Mouse (Mus musculus) kidney, embryonic 15.5 days (tissue): ENCODE results near the gene Gatad2b. TPM values are rescaled to one million over a fixed set of nuclear protein-coding genes. Genes with fewer than 3 reads are reported as not detected.

Experiments used
- microRNA-seq: library from miRNA; unstranded; fragments of <30 nt; microRNA quantifications from one replicate; pipeline ENCODE4, GENCODE M21; 2016
- polyA plus RNA-seq: library from polyadenylated mRNA; unstranded; fragments of >200 nt; fragmentation: Nextera tagmentation; extraction: Ambion mirVana; gene quantifications from 2 replicates; pipeline ENCODE4 v1.2.1, GENCODE M21; 2015

Gatad2b gene
- polyA plus RNA-seq, 1 experiment from 2014 or later: 16.2 TPM

Small RNAs within 50 kb of the gene (microRNA-seq; reads per million reads assigned to microRNA genes)
- not detected for gene Mir7012

Other genes with a start within 250 kb of the Gatad2b start
- 171 and 172 TPM in 2 replicates for gene 4933434E20Rik, start 241.5 kb upstream of the Gatad2b start, polyA plus RNA-seq
- gene Ubap2l, start 240.6 kb upstream of the Gatad2b start, polyA plus RNA-seq: 197 and 201 TPM in 2 replicates
- 547 and 591 TPM in 2 replicates for gene Tpm3, start 220.5 kb upstream of the Gatad2b start, polyA plus RNA-seq
- 0.40 and 0.45 TPM in 2 replicates for gene Nup210l, start 189.0 kb upstream of the Gatad2b start, polyA plus RNA-seq
- gene Rps27, start 79.5 kb upstream of the Gatad2b start, polyA plus RNA-seq: 1,600 and 1,610 TPM in 2 replicates
- 39.8 and 40.8 TPM in 2 replicates for gene Rab13, start 79.5 kb upstream of the Gatad2b start, polyA plus RNA-seq
- gene Jtb, start 61.6 kb upstream of the Gatad2b start, polyA plus RNA-seq: 96.9 and 105 TPM in 2 replicates
- gene Creb3l4, start 49.7 kb upstream of the Gatad2b start, polyA plus RNA-seq: 3.7 and 6.9 TPM in 2 replicates
- gene Slc39a1, start 45.0 kb upstream of the Gatad2b start, polyA plus RNA-seq: 101 and 104 TPM in 2 replicates
- 26.1 and 26.7 TPM in 2 replicates for gene Crtc2, start 39.0 kb upstream of the Gatad2b start, polyA plus RNA-seq
- 3.9 and 4.1 TPM in 2 replicates for gene Dennd4b, start 28.0 kb upstream of the Gatad2b start, polyA plus RNA-seq
- gene Slc27a3, start 96.8 kb downstream of the Gatad2b start, polyA plus RNA-seq: 15.4 and 17.3 TPM in 2 replicates
- gene Ints3, start 140.4 kb downstream of the Gatad2b start, polyA plus RNA-seq: 32.9 and 38.1 TPM in 2 replicates
- 13.6 and 16.2 TPM in 2 replicates for gene Npr1, start 172.7 kb downstream of the Gatad2b start, polyA plus RNA-seq
- 236 and 238 TPM in 2 replicates for gene Ilf2, start 182.9 kb downstream of the Gatad2b start, polyA plus RNA-seq
- gene Snapin, start 197.9 kb downstream of the Gatad2b start, polyA plus RNA-seq: 69.9 and 70.6 TPM in 2 replicates
- 149 and 152 TPM in 2 replicates for gene Chtop, start 216.3 kb downstream of the Gatad2b start, polyA plus RNA-seq
- gene S100a1, start 221.2 kb downstream of the Gatad2b start, polyA plus RNA-seq: 79.4 and 87.1 TPM in 2 replicates
- gene S100a13, start 221.3 kb downstream of the Gatad2b start, polyA plus RNA-seq: 39.8 and 40.5 TPM in 2 replicates
- gene S100a14, start 233.7 kb downstream of the Gatad2b start, polyA plus RNA-seq: 3.8 and 6.6 TPM in 2 replicates
- gene S100a16, start 244.1 kb downstream of the Gatad2b start, polyA plus RNA-seq: 190 and 192 TPM in 2 replicates